Mouse (Mus musculus) adrenal gland (tissue): Measurements from ENCODE around the gene Srebf2.
"Not testable (repeated sequence)": the region's sequence is repeated elsewhere in the genome, so short reads cannot be mapped to it uniquely, and the experiment has no call there.

Experiments
- intact Hi-C: fragments of 180-260 bp; cut with DNase I; formaldehyde crosslinking; loops from one replicate; pipeline ENCODE4 v1.15.1; 2025
- long read RNA-seq, 2 experiments: library from polyadenylated mRNA; unstranded; transcript quantifications; one replicate each; pipeline ENCODE4 v2.0.0; 2020; ENCODE audit warnings: borderline replicate concordance in 1 of 2; ENCODE audit not compliant: insufficient replicate concordance in 1 of 2

Srebf2 gene
- long read RNA-seq, experiment 1, partial matches to known transcripts: 0 of 5 reads
- long read RNA-seq, experiment 1, other reads (novel, unspliced or antisense): 3 of 5 reads
- long read RNA-seq, experiment 2, transcript Srebf2-205 (4 exons, 1,981 nt): major isoform, 7 of 20 reads
- long read RNA-seq, experiment 2, partial matches to known transcripts: 1 of 20 reads
- long read RNA-seq, experiment 2, other reads (novel, unspliced or antisense): 12 of 20 reads

DNA sequence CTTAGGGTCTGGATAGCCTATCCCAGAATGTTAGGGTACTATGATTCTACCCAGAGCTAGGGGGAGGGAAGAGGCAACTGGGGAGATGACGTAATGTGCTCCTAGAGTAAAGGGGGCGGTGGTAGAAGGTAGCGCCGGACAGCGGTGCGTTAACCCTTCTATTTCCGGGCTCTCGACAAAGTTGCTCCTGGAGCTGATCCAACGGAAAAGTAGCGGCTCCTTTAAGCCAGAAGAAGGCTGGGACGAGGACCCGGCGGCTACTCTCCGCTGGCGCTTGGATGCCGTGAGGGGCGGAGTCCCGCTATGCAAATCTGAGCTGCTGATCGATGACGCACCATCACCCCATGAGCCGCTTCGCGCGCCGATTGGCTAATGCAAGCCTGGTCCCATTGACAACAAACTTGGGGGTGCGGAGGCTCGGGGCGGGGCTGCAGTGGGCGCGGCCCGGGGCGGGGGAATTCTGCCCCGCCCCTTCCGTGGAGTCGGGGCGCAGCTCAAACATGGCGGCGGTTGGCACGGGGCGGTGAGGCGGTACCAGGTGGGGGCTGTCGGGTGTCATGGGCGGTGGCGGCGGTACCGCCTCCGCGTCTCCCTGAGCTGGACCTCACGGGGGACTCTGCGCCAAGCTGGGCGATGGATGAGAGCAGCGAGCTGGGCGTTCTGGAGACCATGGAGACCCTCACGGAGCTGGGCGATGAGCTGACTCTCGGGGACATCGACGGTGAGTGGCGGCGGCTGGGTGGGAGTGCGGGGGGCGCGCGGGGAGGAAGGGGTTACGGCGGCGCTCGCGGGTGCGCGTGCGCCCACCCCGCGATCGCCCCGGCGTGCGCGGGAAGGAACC lies at the start of gene Srebf2:
Srebf2 (plus strand) TSS at position 412 of the 841 bp plus-strand sequence.
- intact Hi-C loops: no loop called here

DNA sequence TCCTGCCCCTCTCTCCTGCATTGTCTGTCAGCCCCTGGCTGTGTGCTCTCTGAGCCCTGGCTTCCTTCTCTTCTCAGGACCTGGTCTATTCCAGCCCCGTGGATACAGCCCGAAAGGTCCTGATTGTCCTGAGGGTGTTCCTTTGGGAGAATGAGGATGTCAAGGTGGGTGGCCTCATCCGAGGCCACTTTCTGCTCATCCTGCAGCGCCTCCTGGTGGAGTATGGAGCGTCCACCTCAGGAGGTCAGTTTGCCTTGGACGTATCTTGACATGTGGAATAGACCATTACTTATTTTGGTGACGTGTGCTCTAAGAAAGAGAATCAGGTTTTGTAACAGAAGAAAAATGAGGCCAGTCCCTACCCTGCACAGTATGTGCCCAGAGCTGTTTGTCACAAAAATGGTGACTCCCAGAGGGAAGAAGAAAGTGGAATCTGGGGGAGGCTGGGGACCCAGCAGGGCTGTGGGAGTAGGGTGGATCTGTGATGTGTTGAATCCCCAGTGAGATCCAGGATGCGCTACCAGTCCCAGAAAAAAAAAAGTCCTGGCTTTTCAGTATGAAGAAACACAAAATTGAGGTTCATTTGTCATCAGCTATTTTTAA lies 39.9 kb upstream of the Srebf2 start:
- intact Hi-C loops: loop anchor here (5.0 kb wide), 1 partner anchor 40 kb away; the partner anchor contains the start of gene Mei1

DNA sequence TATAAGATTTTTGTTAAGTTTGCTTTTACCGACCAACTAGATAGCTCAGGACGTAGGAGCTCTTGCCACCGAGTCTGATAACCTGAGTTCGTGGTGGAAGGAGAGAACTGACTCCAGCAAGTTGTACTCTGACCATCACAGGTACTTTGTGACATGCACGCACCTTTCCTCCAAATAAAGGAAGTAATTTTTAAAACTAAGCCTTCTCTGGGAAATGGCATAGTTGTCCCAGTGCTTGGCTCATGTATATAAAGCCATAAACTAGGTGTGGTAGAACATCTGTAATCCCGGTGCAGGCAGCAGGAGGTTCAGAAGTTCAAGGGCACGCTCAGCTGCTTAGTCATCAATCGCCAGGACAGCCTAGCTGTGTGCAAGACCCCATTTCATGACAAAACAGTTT lies 26.4 kb upstream of the Srebf2 start:
- intact Hi-C loops: no loop called here

DNA sequence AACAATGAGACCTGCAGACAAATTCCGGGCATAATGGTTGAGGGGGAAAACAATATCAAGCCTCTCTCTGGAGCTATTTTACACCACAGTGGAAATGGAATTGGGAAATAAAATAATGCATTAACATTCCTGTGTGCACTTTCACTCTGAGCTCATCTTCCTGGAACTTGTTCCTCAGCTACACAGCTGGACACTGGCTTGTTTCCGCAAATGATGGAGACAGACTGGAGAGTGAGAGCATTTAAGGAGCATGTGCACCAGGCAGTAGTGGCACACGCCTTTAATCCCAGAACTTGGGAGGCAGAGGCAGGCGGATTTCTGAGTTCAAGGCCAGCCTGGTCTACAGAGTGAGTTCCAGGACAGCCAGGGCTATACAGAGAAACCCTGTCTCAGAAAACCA lies 20.3 kb upstream of the Srebf2 start:
- intact Hi-C loops: not testable (repeated sequence)

DNA sequence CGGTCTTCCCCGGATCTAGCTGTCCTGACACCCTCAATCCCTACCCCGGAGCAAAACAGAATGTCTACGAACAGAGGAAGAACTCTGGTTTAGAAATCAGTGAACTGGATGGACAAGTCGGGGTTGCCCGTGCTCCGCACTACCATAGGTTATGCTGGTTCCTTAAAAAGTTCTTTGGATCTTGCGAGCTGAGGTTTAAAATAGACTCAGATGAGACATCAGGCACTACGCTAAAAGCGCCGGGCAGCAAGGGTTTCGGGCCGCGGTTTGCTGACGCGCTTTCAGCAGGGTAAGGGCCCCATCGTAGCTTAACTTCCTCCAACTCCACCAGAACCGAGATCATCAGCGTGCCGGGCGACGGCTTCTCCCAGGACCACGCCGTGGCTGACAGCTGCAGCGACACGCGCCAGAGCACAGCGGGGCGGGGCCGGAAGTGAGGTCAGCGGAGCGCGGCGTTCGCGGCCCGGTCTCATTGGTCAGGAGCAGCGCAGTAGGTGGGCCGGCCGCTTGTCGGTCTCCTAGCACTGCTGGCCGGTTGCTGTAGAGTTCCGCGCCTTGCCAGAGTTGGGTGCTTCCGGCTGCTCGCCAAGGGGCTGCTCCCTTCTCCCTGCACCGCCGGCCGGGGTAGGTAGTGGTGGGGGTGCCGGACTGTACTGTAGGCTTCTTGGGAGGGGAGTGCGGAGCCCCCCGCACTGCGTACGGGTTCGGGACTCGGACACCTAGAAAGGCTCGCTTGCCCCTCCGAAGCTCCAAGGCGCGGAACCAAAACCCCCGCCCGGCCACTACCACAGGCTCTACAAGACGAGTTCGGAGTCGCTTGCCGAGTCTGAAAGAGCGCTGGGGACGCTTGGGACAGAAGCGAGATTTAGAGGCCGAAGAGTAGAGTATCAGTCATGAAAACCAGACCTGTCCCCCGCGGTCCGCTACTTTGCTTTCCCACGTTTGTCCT lies 19.3 kb upstream of the Srebf2 start, which contains the start of gene Ccdc134:
Ccdc134 (plus strand) TSS at position 497 of the 949 bp plus-strand sequence.
- intact Hi-C loops: no loop called here

DNA sequence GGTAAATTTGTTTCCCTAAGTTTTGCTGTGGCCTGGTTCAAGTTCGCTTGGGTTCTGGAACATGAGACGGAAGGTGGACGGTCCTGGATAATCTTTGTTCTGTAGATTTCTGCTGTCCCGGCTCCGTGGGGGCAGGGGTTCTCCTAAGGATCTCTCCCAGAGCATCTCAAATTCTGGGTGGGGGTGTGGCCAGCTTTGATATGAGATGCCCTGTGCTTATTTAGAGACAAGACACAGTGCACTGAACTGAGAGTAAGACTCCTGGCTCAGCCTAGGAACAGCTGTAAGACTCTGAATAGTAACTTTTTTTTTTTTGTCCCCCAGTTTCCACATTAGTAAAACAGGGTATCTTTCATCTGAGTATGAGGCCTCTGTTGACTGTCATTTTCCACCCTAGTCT lies 18.6 kb upstream of the Srebf2 start:
- intact Hi-C loops: no loop called here

DNA sequence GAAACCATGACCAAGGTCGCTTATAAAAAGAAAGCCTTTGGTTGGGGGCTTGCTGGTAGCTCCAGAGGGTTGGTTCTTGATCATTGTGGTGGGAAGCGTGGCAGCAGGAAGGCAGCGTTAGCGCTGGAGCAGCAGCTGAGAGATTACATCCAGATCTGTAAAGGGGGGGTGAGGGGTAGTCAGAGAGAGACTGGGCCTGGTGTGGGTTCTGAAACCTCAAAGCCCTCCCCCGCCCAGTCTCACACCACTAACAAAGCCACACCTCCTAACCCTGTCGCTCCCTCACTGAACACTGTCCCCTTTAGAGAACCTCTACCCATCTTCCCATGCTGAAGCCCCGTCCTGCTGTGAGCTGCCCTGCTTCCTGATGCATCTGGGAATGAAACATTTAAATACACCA lies 16.4 kb upstream of the Srebf2 start:
- intact Hi-C loops: no loop called here

DNA sequence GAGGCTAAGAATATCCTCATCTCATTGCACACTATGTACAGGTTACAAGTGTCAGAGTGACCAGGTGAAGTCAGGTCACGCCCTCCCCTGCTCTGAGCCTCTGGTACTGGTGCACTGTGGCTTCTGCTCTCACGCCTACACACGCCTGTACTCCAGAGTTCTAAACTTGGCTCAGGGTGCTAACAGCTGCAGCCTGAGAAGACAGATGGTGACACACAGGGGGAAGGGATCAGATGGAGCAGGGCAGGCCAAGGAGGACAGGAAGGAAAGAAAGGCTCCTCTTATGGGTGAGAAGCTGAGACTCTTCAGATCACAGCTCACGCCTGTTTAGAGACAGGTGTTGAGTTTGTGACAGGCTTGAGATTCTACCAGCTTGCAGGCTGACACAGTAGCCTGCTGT lies 11.6 kb upstream of the Srebf2 start:
- intact Hi-C loops: no loop called here

DNA sequence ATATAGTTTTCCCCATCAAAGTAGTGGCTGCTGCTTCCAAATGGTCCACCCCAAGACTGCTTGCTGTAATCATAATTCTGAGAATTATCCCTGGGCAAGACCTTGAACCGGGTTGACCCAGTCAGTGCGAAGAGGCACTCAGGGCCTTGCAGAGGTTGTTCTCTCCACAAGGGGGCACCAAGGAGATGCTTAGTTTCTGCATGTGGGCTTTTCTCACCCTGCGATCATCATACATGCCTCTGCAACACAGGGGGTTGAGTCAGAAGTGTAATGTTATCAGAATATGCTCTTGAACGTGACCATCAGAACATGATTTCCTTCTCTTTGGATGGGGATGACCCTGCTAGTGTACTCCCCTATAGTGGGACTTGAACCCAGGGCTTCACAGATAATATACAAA lies 8.4 kb upstream of the Srebf2 start:
- intact Hi-C loops: loop anchor here (1.0 kb wide), 2 partner anchors 27 to 98 kb away; no protein-coding TSS in a partner anchor

DNA sequence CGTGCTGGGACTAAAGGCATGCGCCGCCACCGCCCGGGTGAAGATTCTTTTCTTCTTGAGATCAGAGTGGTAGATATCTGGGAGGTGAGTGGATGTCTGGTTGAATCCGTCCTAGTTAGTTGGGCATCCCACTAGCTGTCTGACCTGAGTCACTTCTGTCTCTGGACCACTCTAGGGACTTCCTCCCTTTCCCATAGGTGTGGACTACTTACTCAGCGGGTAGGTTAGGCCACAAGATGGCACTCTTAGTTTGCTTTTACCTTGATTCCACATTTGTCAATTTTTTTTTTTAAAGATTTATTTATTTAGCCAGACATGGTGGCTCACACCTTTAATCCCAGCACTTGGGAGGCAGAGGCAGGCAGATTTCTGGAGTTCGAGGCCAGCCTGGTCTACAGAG lies 7.8 kb upstream of the Srebf2 start:
- intact Hi-C loops: no loop called here

DNA sequence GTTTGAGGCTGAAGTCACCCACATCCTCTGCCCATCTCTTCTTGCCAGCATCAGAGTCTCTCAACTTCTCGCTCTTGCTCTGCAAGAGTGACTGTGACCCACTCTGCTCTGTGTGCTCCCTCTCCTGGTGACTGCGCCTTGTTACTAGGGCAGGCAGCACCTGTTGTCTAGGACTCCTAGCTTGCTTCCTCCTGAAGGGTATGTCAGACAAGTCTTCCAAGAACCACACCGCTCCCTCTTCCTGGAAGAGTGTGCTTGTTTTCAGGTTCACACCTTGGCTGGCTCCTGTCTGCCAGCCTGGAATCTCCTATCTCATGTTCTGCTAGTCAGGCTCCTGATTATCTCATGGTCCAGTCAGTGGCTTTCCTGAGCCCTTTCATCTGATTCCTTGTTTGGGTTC lies 6.6 kb upstream of the Srebf2 start:
- intact Hi-C loops: no loop called here

DNA sequence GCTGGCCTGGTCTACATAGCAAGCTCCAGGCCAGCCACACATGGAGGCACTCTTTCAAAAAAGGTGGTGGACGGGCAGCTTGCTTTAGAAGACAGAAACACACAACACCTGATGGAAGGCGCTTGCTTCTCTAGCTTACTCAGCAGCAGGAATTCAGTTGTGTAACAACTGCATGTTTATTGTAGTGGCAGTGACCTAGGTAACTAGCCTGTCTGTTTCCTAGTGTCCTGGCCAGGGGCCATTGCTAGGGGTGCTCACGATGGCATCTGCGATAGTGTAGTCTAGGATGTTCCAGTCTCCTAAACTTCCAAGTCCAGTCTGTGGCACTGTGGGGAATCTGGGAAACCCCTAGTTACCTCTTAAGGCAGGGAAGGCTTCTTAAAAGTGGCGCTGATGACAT lies 2.8 kb upstream of the Srebf2 start:
- intact Hi-C loops: no loop called here

DNA sequence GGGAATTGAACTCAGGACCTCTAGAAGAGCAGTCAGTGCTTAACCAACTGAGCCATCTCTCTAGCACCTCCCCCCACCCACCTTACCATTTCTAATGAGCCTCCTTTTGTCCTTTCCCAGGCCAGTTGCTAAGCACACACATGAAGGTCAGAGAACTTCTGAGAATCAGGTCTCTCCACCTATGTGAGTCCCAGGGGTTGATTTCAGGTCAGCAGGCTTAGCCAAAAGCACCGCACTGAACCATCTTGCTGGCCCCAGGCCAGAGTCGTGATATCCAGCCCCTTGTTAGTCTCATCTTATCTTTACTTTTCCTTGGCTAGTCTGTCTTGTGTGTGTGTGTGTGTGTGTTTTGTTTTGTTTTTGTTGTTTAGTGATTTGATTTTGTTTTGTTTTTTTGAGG lies 1.6 kb upstream of the Srebf2 start:
- intact Hi-C loops: no loop called here

DNA sequence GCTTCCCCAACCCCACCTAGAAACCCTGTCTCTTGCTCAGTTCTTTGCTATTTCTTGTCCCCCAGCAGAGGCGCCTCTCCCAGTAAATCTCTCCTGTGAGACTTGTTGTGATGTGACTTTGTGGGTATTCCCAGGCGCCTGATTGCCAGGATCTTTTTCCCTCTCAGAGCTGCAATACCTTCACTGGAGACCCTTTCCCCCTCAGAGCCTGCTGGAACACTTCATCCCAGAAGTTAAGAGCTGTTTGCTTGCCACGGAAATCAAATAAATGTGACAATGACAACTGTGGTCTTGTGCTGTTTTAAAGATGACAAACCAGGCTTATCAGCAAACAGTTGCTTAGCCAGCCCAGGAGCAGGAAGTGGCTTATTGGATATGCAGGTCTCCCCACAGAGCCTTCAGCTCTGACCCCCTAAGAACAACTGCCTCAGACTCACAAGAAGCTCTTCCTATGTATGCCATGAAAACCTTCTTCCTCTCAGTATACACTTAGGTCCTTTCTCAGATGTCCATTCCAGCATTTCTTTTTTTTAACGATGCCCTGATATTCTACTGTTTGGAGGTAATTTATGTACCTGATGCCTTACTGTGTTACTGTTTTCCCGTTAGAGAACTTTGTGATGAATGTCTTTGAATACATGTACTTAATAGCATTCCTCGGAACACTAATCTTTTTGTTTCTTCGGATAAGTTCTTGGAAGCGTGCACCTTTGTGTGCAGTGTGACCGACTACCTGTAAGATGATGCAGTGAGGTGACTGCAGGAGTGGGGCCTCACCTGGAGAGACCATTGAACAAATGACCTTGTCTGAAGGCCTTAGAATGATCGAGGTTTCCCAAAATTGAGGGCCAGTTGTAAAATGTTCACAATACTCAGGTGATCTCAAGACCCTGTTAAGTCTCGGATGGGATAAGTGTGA lies 871 bp upstream of the Srebf2 start:
- intact Hi-C loops: no loop called here

DNA sequence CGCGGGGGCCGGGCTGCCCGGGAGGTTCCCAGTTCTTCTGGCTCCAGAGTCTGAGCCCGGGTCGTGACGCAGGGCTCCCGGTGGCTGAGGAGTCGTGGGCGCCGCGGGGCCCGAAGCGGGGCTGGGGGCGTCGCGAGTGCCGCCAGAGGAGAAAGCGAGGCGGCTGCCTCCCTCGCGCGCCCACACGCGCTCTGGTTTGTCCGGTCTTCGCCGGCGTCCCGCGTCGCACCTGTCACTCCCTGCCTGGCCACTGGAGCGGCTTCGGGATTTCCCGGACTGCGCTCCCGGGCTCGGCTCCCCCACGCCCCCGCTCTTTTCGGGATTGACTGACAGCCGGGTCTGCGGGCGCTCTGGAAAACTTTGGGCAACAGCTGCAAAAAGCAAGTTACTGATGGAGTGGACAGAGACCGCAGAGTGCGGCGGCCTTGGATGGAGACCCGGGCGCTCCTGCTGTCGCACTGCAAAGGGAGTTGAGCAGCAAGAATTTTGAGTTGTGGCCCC lies 680 bp downstream of the Srebf2 start:
- intact Hi-C loops: no loop called here

DNA sequence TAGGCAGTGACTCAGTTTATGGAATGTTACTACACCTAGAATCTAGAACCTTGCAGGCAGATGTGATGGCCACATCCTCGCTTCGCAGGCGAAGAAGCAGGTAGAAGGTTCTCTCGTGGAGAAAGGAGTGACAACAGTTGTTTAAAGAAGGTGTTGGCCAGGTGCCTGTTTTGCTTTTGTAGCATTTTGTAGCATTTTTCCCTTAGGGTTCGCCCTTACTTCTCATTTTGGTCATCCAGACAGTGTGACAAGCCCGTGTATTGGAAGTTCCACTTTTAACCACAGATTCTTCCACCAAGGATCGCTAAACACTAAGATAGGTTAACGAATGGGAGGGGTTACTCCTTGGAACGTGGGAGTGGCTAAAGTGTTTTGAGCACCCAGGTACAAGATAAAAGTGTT lies 1.5 kb downstream of the Srebf2 start:
- intact Hi-C loops: no loop called here

DNA sequence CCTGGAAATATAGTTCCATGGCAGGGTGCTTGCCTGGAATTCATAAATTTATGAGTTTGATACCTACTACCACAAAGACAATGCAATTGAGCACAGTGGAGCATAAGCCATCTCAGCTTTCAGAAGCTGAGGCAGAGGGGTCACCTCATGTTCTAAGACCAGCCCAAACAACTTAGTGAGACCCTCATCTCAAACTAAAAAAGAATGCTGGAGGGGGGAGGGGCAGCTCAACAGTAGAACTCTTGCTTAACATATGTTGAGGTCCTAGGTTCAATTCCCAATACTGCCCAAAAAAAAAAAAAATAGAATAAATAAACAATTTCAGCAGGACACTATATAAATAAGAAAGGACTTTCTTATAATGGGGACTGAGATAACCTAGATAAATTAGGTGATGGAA lies 3.1 kb downstream of the Srebf2 start:
- intact Hi-C loops: no loop called here

DNA sequence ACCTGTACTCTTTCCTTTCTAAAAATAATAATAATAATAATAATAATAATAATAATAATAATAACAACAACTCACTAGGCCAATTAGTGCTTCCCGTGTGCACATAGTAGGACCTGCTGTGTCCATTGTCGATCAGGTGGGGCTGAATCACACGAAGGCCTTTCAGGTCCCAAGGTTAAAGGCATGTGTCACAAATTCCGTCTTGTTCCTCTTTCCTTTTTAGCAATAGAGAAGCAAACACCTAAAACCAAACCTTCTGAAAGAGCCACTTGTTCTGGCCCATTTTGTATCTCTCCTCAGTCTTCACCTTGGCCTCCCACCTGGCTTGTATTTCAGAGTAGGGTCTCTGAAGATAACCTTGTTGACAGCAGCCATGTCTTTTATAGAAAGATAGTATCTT lies 4.2 kb downstream of the Srebf2 start:
- intact Hi-C loops: no loop called here

DNA sequence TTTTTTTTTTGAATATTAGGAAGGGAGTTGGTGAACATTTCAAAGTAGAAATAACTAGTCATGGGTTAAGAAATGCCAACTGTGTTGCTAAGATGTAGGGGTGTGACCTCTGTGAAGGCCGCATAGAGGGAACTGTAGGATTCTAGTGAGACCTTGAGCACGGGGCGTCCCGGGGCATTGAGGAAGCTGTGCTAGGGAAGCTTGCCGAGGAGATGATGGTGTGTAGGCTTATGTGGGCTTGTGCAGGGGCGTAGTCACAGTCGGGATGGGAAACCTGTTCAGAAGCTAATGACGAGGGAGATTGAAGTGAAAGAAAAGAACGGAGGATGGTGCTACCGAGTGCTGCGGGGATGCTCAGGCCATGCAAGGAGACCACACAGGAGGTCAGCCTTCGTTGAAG lies 5.0 kb downstream of the Srebf2 start:
- intact Hi-C loops: no loop called here

DNA sequence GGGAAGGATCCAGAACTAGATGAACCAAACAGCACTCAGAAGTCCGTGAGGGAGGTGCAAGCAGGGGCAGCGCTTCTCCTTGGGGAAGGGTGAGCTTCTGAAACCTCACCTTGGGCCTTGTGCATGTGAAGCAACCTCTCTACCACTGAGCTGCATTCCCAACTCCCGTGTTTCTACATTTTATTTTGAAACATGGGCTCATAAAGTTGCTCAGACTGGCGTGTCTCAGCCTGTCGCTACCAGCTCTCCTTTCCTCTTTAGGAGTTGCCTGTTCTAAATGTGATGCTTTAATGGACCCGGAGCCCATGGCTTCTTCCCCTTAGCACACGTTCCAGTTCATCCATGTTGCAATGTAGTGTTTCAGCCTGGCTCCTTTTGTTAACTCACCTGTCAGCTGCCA lies 5.5 kb downstream of the Srebf2 start:
- intact Hi-C loops: no loop called here
